Mouse (Mus musculus) stomach, embryonic 16.5 days (tissue): ENCODE data around the gene Sprr2b. TPM values are rescaled to one million over a fixed set of nuclear protein-coding genes. Genes with fewer than 3 reads are reported as not detected.

Experiments used
- ATAC-seq: fragments of 200-750 bp; cut with Nextera tagmentation; 2 replicates; pipeline ENCODE4 v1.8.0; 2017; ENCODE audit warnings: moderate number of reproducible peaks, moderate TSS enrichment; ENCODE audit not compliant: insufficient read depth, low FRiP score
- H3K27ac ChIP-seq: fragments of 300-500 bp; sonication (generic); 2 replicates; pipeline ENCODE4 v1.5.1; 2014; ENCODE audit warnings: low read length
- H3K27me3 ChIP-seq: fragments of 300-500 bp; sonication (generic); 2 replicates; pipeline ENCODE4 v1.6.1; 2014; ENCODE audit warnings: low read length, control low read depth, mixed read lengths; ENCODE audit not compliant: control insufficient read depth, insufficient read depth
- H3K36me3 ChIP-seq: fragments of 300-500 bp; sonication (generic); 2 replicates; pipeline ENCODE4 v1.6.1; 2014; ENCODE audit warnings: low read length; ENCODE audit not compliant: control insufficient read depth, insufficient read depth
- H3K4me1 ChIP-seq: fragments of 300-500 bp; sonication (generic); 2 replicates; pipeline ENCODE4 v1.6.1; 2014; ENCODE audit warnings: low read length, control low read depth, mixed read lengths; ENCODE audit not compliant: control insufficient read depth, insufficient read depth
- H3K4me2 ChIP-seq: fragments of 300-500 bp; sonication (generic); 2 replicates; pipeline ENCODE4 v1.6.1; 2014; ENCODE audit warnings: low read depth, low read length, mixed read lengths
- H3K4me3 ChIP-seq: fragments of 300-500 bp; sonication (generic); replicated peaks from 2 replicates; pipeline ENCODE4 v1.5.1; 2014; ENCODE audit warnings: mild to moderate bottlenecking, low read length
- H3K9ac ChIP-seq: fragments of 300-500 bp; sonication (generic); 2 replicates; pipeline ENCODE4 v1.6.1; 2014; ENCODE audit warnings: low read length
- H3K9me3 ChIP-seq: fragments of 300-500 bp; sonication (generic); replicated peaks from 2 replicates; pipeline ENCODE4 v1.6.1; 2016; ENCODE audit warnings: low read length, control low read depth; ENCODE audit not compliant: control insufficient read depth
- WGBS: fragments of 180-500 bp; shearing (Covaris S2); extraction: QIAGEN DNeasy Blood & Tissue Kit; methylation state at CpG from one replicate; pipeline ENCODE4 v1.1.7; 2014; 5-methylcytosine and 5-hydroxymethylcytosine counted together
- polyA plus RNA-seq: library from polyadenylated mRNA; unstranded; fragments of >200 nt; fragmentation: Nextera tagmentation; extraction: Ambion mirVana; gene quantifications from 2 replicates; pipeline ENCODE4 v1.2.1, GENCODE M21; 2015

Gene Sprr2b
- polyA plus RNA-seq, 1 experiment from 2014 or later: not detected

DNA sequence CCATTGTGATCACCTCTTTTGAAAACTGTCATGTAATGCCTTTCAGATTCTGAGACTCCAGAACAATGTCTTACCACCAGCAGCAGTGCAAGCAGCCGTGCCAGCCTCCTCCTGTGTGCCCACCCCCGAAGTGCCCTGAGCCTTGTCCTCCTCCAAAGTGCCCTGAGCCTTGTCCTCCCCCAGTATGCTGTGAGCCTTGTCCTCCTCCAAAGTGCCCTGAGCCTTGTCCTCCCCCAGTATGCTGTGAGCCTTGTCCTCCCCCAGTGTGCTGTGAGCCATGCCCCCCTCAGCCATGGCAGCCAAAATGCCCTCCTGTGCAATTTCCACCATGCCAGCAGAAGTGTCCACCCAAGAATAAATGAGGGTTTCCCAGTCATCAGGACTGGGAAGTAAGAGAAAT is 964 bp downstream of the Sprr2b start:
- no peaks in the 10 kb centered on the region for H3K4me1 ChIP-seq
- H3K27me3 ChIP-seq: no peaks in the 10 kb centered on the region
- no peaks in the 10 kb centered on the region for H3K36me3 ChIP-seq
- WGBS: 76% methylated on average over 2 of the region's 2 CpGs
- H3K9ac ChIP-seq: no peak overlapping the region
- H3K4me3 ChIP-seq: no peak overlapping the region
- H3K4me2 ChIP-seq: no peak overlapping the region
- no peak for ATAC-seq
- no peaks in the 10 kb centered on the region for H3K9me3 ChIP-seq
- H3K27ac ChIP-seq: no peak overlapping the region

DNA sequence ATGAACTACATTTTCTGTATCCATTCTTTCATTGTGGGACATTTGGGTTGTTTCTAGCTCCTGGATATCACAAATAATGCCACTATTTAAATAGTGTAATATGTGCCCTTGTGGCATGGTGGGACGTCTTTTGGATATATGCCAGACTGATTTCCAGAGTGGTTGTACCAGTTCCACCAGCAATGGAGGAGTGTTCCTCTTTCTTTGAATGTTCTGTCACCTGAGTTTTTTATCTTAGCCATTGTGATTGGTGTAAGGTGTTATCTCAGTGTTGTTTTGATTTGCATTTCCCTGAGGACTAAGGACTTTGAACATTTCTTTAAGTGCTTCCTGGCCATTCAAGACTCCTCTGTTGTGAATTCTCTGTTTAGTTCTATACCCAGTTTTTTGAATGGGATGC is 19.9 kb downstream of the Sprr2b start:
- H3K4me3 ChIP-seq: no peak overlapping the region
- no peak overlapping the region for H3K4me2 ChIP-seq
- no peak overlapping the region for H3K27ac ChIP-seq
- no peak for ATAC-seq
- H3K27me3 ChIP-seq: no peaks in the 10 kb centered on the region
- H3K4me1 ChIP-seq: no peaks in the 10 kb centered on the region
- H3K9ac ChIP-seq: no peak overlapping the region
- H3K36me3 ChIP-seq: no peaks in the 10 kb centered on the region
- 50% methylated on average over 1 of the region's 1 CpGs for WGBS
- no peaks in the 10 kb centered on the region for H3K9me3 ChIP-seq

DNA sequence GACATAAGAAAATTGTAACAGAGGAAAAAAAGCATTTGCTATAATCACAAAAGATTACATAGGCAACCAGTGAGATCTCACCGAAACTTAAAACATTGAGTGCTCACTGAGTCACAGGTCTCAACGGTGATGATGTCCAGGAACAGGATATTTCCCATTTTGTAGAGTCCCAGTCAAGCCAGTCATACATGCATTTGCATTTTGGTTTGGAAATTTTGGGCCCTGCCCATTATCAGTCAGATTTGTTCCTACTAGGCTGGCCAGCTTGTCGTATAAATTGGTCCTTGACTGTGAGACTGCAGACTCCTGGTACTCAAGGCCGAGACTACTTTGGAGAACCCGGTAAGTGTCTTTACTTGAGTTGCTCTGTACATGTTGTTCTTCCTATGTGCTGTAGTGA is 22.4 kb downstream of the Sprr2b start, which contains the start of gene Sprr2d:
Gene Sprr2d, plus strand, starts transcription at position 301 of the 400 bp plus-strand sequence.
- Histone ChIP-seq H3K4me2 (no peak within 1 kb of the TSS), H3K27me3 (no peaks in the 10 kb centered on the region), H3K9ac (no peak within 1 kb of the TSS), H3K27ac (no peak within 1 kb of the TSS), H3K9me3 (no peaks in the 10 kb centered on the region), H3K4me3 (no peak within 1 kb of the TSS), H3K36me3 (no peaks in the 10 kb centered on the region), H3K4me1 (no peaks in the 10 kb centered on the region)
- no peak for ATAC-seq
- WGBS: 89% methylated on average over 5 of the region's 5 CpGs

- Histone ChIP-seq H3K4me3 (no peak within 1 kb of the TSS), H3K36me3 (no peaks in the 10 kb centered on the region), H3K27ac (no peak within 1 kb of the TSS), H3K4me1 (no peaks in the 10 kb centered on the region), H3K27me3 (no peaks in the 10 kb centered on the region), H3K9me3 (no peaks in the 10 kb centered on the region), H3K4me2 (no peak within 1 kb of the TSS), H3K9ac (no peak within 1 kb of the TSS)
- ATAC-seq: no peak
- 87% methylated on average over 2 of the region's 2 CpGs for WGBS
Observed at GRCm38 (mm10) chr3:92351843-92352242, 35.4 kb downstream of the Sprr2b start, which contains the start of gene Sprr2e. Gene Sprr2e (plus strand): TSS chr3:92352143.

- H3K27me3 ChIP-seq: no peaks in the 10 kb centered on the region
- H3K4me1 ChIP-seq: no peaks in the 10 kb centered on the region
- no peaks in the 10 kb centered on the region for H3K36me3 ChIP-seq
- no peak overlapping the region for H3K4me3 ChIP-seq
- no peak for ATAC-seq
- H3K4me2 ChIP-seq: no peak overlapping the region
- no peak overlapping the region for H3K27ac ChIP-seq
- H3K9ac ChIP-seq: no peak overlapping the region
- H3K9me3 ChIP-seq: no peaks in the 10 kb centered on the region
Observed at GRCm38 (mm10) chr3:92361619-92362018, 45.2 kb downstream of the Sprr2b start.

- Histone ChIP-seq H3K27ac (no peak within 1 kb of the TSS), H3K9ac (no peak within 1 kb of the TSS), H3K27me3 (no peaks in the 10 kb centered on the region), H3K4me2 (no peak within 1 kb of the TSS), H3K4me1 (no peaks in the 10 kb centered on the region), H3K36me3 (no peaks in the 10 kb centered on the region), H3K4me3 (no peak within 1 kb of the TSS), H3K9me3 (no peaks in the 10 kb centered on the region)
- no peak for ATAC-seq
- WGBS: 60% methylated on average over 3 of the region's 3 CpGs
Observed at GRCm38 (mm10) chr3:92364887-92365286, 48.5 kb downstream of the Sprr2b start, which contains the start of gene Sprr2f. Gene Sprr2f (plus strand): TSS chr3:92365187.

Other genes starting within 250 kb of the Sprr2b start
- 3.1 and 4.6 TPM in 2 replicates for gene Lor, start 233.5 kb upstream of the Sprr2b start, polyA plus RNA-seq
- not detected in 2 replicates for gene Prr9, start 192.7 kb upstream of the Sprr2b start, polyA plus RNA-seq
- gene Lelp1, start 173.9 kb upstream of the Sprr2b start, polyA plus RNA-seq: not detected in 2 replicates
- gene Sprr2a1, start 100.8 kb upstream of the Sprr2b start, polyA plus RNA-seq: 33.7 and 51.7 TPM in 2 replicates
- gene Sprr2a2, start 100.7 kb upstream of the Sprr2b start, polyA plus RNA-seq: 2,249 and 3,769 TPM in 2 replicates
- gene Sprr2a3, start 31.2 kb upstream of the Sprr2b start, polyA plus RNA-seq: 142 and 237 TPM in 2 replicates
- gene Sprr2d, start 22.5 kb downstream of the Sprr2b start, polyA plus RNA-seq: 2.1 and 3.2 TPM in 2 replicates
- gene Sprr2e, start 35.5 kb downstream of the Sprr2b start, polyA plus RNA-seq: not detected in 2 replicates
- not detected in 2 replicates for gene Sprr2f, start 48.6 kb downstream of the Sprr2b start, polyA plus RNA-seq
- gene Sprr2h, start 69.1 kb downstream of the Sprr2b start, polyA plus RNA-seq: 0.39 and 1.3 TPM in 2 replicates
- gene Sprr2i, start 91.4 kb downstream of the Sprr2b start, polyA plus RNA-seq: 4.6 and 10.6 TPM in 2 replicates
- gene Sprr2j-ps, start 101.5 kb downstream of the Sprr2b start, polyA plus RNA-seq: 2.6 and 7.0 TPM in 2 replicates
- 8.0 and 17.2 TPM in 2 replicates for gene Gm9774, start 112.8 kb downstream of the Sprr2b start, polyA plus RNA-seq
- gene Sprr2k, start 116.0 kb downstream of the Sprr2b start, polyA plus RNA-seq: 2.8 and 7.6 TPM in 2 replicates
- gene Sprr1b, start 122.2 kb downstream of the Sprr2b start, polyA plus RNA-seq: 3.8 and 9.8 TPM in 2 replicates
- gene Sprr3, start 142.1 kb downstream of the Sprr2b start, polyA plus RNA-seq: 354 and 827 TPM in 2 replicates
- 466 and 940 TPM in 2 replicates for gene Sprr1a, start 169.3 kb downstream of the Sprr2b start, polyA plus RNA-seq
- not detected in 2 replicates for gene Sprr4, start 183.9 kb downstream of the Sprr2b start, polyA plus RNA-seq
- gene 2310046K23Rik, start 217.9 kb downstream of the Sprr2b start, polyA plus RNA-seq: not detected in 2 replicates